Mouse (Mus musculus) midbrain, embryonic 12.5 days (tissue): ENCODE results near the gene a. TPM values are rescaled to one million over a fixed set of nuclear protein-coding genes. Genes with fewer than 3 reads are reported as not detected.
A peak's percentile ranks its signal among the peaks of the same experiment; 100 is the strongest.
"Not testable (repeated sequence)": the region's sequence is repeated elsewhere in the genome, so short reads cannot be mapped to it uniquely, and the experiment has no call there.

Experiments used
- ATAC-seq: fragments of 200-750 bp; cut with Nextera tagmentation; 2 replicates; pipeline ENCODE4 v1.8.0; 2017; ENCODE audit warnings: low read depth, moderate TSS enrichment, moderate library complexity; ENCODE audit not compliant: low FRiP score
- H3K27ac ChIP-seq: fragments of 300-500 bp; sonication (generic); replicated peaks from 2 replicates; pipeline ENCODE4 v1.5.1; 2016; ENCODE audit warnings: mild to moderate bottlenecking
- H3K27me3 ChIP-seq: fragments of 300-500 bp; sonication (generic); 2 replicates; pipeline ENCODE4 v1.6.1; 2016; ENCODE audit warnings: mild to moderate bottlenecking
- H3K36me3 ChIP-seq: fragments of 300-500 bp; sonication (generic); 2 replicates; pipeline ENCODE4 v1.6.1; 2016
- H3K4me1 ChIP-seq: fragments of 300-500 bp; sonication (generic); 2 replicates; pipeline ENCODE4 v1.6.1; 2016
- H3K4me2 ChIP-seq: fragments of 300-500 bp; sonication (generic); replicated peaks from 2 replicates; pipeline ENCODE4 v1.6.1; 2016; ENCODE audit warnings: mild to moderate bottlenecking, moderate library complexity
- H3K4me3 ChIP-seq: fragments of 300-500 bp; sonication (generic); 2 replicates; pipeline ENCODE4 v1.5.1; 2016; ENCODE audit warnings: mild to moderate bottlenecking
- H3K9ac ChIP-seq: fragments of 300-500 bp; sonication (generic); replicated peaks from 2 replicates; pipeline ENCODE4 v1.6.1; 2016; ENCODE audit warnings: mild to moderate bottlenecking, moderate library complexity
- H3K9me3 ChIP-seq: fragments of 300-500 bp; sonication (generic); 2 replicates; pipeline ENCODE4 v1.6.1; 2016; ENCODE audit warnings: mild to moderate bottlenecking
- WGBS: fragments of 180-500 bp; shearing (Covaris S2); methylation state at CpG from one replicate; pipeline ENCODE4 v1.1.7; 2016; 5-methylcytosine and 5-hydroxymethylcytosine counted together
- polyA plus RNA-seq: library from polyadenylated mRNA; unstranded; fragments of >200 nt; fragmentation: Nextera tagmentation; extraction: Ambion mirVana; gene quantifications from 2 replicates; pipeline ENCODE4 v1.2.1, GENCODE M21; 2016

Gene a
- polyA plus RNA-seq, 1 experiment from 2014 or later, result 2.2 TPM

DNA sequence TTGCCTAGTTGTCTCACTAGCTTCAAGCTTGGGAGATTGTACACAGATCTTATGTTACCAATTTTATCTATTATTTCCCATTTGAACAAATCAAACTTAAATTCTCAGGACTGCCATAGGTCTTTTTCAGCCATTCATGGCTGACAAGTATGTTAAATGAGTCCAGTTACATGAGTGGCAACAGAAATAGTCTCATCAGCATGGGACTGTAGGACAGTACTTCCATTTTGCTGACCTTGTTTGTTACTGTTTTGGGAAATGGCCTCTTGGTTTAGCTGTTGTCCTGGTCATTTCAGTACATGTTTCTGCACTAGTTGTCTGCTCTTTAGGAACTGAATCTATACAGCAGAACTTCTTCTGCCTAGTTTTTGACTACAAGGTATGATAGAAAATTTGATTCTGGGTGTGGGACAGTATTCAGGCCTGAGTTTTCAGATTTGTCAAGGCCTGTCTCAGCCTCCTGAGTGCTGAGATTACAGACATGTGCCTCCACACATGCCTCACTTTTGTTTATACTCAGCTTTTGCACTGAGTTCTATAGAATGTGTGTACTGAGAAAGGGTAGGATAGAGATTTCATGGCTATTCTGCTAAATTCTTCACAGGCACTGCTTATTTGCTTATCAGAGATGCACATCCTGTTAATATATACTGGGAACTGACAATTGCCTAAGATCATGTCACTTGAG lies 78.9 kb downstream of the a start:
- H3K27ac ChIP-seq, result no peak overlapping the region
- H3K4me2 ChIP-seq, result no peak overlapping the region
- peaks cover 88% of the 10 kb centered on the region for H3K36me3 ChIP-seq
- no peak for ATAC-seq
- H3K4me3 ChIP-seq, result no peak overlapping the region
- no peaks in the 10 kb centered on the region for H3K27me3 ChIP-seq
- H3K9ac ChIP-seq, result no peak overlapping the region
- no peaks in the 10 kb centered on the region for H3K4me1 ChIP-seq
- no peaks in the 10 kb centered on the region for H3K9me3 ChIP-seq

DNA sequence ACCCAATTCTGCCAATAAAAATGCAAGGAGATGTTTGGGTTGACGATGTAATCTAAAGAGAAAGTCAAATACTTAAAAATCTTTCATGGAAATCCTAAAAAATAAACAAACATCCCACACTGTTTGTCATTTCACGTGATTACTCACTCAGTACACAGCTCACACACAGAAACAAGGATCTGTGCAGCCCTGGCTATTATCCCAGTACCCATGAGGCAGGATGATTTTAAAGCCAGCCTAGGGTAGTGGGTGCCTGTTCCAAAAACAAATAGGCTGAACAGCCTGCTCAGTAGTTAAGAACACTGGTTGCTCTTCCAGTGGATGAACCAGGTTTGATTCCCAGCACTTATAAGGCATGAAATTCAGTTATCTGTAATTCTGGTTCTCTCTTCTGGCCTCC lies 85.4 kb downstream of the a start:
- no peaks in the 10 kb centered on the region for H3K4me1 ChIP-seq
- no peak for ATAC-seq
- H3K4me2 ChIP-seq, result no peak overlapping the region
- no peak overlapping the region for H3K4me3 ChIP-seq
- no peaks in the 10 kb centered on the region for H3K27me3 ChIP-seq
- H3K27ac ChIP-seq, result no peak overlapping the region
- no peaks in the 10 kb centered on the region for H3K9me3 ChIP-seq
- H3K36me3 ChIP-seq, result peaks cover 57% of the 10 kb centered on the region
- H3K9ac ChIP-seq, result no peak overlapping the region
- 89% methylated on average over 2 of the region's 2 CpGs for WGBS

DNA sequence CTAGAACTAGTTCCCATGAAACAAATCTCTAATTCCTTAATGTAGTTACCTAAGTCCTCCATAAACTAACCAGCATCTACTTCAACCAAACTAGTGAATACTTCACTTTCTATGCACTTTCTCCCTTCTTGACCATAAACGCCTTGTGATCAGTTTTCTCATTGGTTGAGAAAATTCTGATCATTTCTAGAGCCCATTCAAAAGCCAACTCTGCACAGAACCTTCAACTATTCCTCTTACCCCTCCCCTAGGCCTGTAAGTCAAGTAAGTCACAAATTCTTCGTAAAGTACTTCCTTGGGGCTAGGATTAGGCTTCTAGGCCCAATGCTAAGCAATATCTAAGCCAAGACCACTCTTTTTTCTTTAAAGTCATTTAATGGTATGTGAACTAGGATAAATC lies 100.4 kb downstream of the a start:
- no peak overlapping the region for H3K27ac ChIP-seq
- peaks cover 12% of the 10 kb centered on the region for H3K36me3 ChIP-seq
- peak overlapping the region; percentile 77 for H3K4me2 ChIP-seq
- H3K9me3 ChIP-seq, result no peaks in the 10 kb centered on the region
- ATAC-seq, result no peak
- peak overlapping the region; percentile 91 for H3K9ac ChIP-seq
- 0 out of 2 replicates have a peak, but pooled peaks cover 3% of the 10 kb centered on the region for H3K27me3 ChIP-seq
- 22% methylated on average over 2 of the region's 2 CpGs for WGBS
- H3K4me1 ChIP-seq, result peaks cover 15% of the 10 kb centered on the region
- H3K4me3 ChIP-seq, result peak overlapping the region; percentile 84

DNA sequence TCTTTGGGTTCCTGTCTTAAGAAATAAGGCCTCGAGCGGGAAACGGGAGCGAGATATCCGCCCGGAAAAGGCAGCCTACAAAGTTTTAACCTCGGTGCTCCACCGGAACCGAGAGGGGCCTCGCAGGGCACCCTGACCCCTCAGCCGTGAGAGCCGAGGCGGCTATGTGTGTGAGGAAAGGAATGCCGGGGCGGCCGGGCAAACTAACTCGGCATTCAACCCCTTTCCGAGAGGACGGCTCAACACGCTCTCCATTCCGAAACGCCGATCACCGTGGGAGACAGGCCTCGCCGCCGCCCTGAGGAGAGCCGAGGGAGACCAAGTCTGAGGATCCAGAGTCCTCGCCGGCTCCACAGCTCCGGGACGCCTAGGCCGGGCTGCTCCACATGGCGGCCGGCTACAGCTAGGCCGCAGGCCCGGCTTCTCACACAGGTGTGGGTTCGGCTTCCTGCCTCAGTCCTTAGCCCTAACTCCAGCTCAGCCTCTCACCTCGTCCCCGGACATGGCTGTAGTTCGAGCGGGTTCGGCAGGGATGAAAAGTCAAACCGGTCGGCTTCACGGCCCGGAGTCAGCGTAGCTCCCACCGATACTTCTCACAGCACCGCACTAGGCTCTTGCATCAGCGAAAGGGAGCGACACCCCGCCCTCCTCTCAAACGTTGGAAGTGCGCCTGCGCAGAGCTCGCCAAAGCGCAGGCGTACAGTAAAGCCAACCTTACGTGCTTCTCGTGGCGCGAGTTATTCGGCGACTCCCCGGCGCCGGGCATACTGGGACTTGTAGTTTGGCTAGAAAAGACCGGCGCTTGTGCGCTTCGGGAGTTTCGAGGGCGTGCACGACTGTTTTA lies 101.2 kb downstream of the a start, which contains the start of gene Eif2s2:
Gene Eif2s2, minus strand, starts transcription at position 735 of the 844 bp plus-strand sequence.
- Histone ChIP-seq H3K9ac (peak within 1 kb of the TSS; percentile 91), H3K4me1 (peaks cover 15% of the 10 kb centered on the region), H3K27me3 (0 out of 2 replicates have a peak, but pooled peaks cover 3% of the 10 kb centered on the region), H3K9me3 (no peaks in the 10 kb centered on the region), H3K4me3 (peak within 1 kb of the TSS; percentile 84), H3K4me2 (peak within 1 kb of the TSS; percentile 77), H3K36me3 (peaks cover 5% of the 10 kb centered on the region; the same call in 1 of the 2 replicates), H3K27ac (peak within 1 kb of the TSS; percentile 77)
- peak; percentile 99 for ATAC-seq
- under 1% methylated on average over 75 of the region's 75 CpGs for WGBS

DNA sequence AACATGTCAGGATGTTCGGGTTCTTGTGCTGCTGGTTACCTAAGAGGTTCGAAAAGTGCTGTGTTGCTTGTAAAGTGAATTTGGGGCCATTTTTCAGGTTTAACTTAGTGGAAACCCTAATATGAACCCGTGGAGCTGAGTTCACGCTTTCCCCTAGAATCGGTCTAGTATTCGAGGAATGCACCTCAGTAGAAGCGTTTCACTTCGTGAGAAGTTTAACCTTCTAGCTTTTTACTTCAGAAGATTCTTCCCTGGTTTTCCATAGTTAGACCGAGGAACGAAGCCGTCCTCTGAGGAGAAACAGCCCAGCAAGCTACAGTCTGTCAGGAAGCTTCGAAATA lies 101.8 kb downstream of the a start:
- Histone ChIP-seq H3K4me3 (peak overlapping the region; percentile 84), H3K27me3 (0 out of 2 replicates have a peak, but pooled peaks cover 3% of the 10 kb centered on the region), H3K4me2 (peak overlapping the region; percentile 77), H3K9ac (peak overlapping the region; percentile 41; the same call in 1 of the 2 replicates), H3K4me1 (peaks cover 15% of the 10 kb centered on the region), H3K27ac (no peak overlapping the region), H3K36me3 (peaks cover under 1% of the 10 kb centered on the region; the same call in 1 of the 2 replicates), H3K9me3 (no peaks in the 10 kb centered on the region)
- 11% methylated on average over 12 of the region's 12 CpGs for WGBS
- no peak for ATAC-seq

DNA sequence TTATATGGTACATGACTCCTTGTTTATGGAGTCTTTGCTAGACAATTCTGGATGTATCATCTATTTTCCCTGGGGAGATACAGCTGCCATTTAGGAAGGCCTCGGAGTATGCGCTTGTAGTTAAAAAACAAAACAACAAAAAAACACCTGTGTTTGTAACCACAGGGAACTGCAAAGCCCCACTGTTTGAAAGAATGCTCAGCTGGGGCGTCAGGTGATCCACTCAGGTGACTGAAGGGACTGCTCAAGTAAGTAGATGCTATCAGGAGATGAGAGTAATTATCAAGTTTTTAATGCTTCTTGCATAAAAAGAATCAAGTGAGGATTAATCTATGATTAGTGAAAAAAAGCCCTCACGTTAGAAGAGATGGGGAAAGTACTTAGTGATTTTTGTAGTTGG lies 102.3 kb downstream of the a start:
- 0 out of 2 replicates have a peak, but pooled peaks cover 3% of the 10 kb centered on the region for H3K27me3 ChIP-seq
- no peaks in the 10 kb centered on the region for H3K36me3 ChIP-seq
- peaks cover 15% of the 10 kb centered on the region for H3K4me1 ChIP-seq
- no peak overlapping the region for H3K9ac ChIP-seq
- peak overlapping the region; percentile 77; the same call in 1 of the 2 replicates for H3K4me2 ChIP-seq
- WGBS, result 65% methylated on average over 4 of the region's 4 CpGs
- no peaks in the 10 kb centered on the region for H3K9me3 ChIP-seq
- H3K27ac ChIP-seq, result no peak overlapping the region
- ATAC-seq, result no peak
- H3K4me3 ChIP-seq, result peak overlapping the region; percentile 84; the same call in 1 of the 2 replicates

DNA sequence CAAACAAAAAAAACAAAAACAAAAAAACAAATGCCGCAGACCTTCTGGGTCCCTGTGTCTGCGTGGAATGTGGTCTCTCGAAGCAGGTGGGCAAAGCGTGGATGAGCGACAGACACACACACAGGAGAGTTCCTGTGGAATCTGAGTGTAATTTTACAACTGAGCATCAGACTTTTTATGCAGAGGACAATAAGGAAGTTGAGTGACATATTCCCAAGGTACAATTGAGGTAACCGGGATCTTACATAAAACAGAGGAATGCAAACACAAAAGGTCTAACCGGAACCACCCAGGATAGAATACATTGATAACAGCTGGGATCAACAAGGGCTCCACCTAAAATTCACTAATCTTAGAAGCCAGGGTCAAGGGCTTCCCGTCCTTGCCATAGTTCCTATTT lies 107.8 kb downstream of the a start:
- not testable (repeated sequence) for H3K4me1 ChIP-seq
- WGBS, result 91% methylated on average over 8 of the region's 8 CpGs

DNA sequence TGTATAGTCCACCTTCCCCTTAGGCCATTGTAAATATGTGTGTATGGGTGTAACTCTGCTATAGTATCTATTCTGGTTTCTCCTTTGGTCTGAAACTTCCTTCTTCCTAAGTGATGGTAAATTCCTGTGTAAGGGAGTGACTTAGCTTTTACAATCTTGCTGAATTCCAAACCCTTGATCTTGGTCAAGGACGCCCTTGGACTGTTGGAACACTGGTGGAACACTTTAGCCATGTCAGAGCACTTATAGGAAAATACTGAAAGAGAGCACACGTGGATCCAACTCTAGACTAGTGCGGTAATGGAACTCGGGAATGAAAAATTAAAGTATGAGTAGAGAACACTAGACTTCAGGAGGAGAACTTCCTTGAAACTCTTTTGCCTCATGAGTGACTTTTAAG lies 108.2 kb downstream of the a start:
- not testable (repeated sequence) for H3K4me1 ChIP-seq, H3K9ac ChIP-seq
- WGBS, result 87% methylated on average over 4 of the region's 4 CpGs

More for the DNA sequence above, 107.8 kb downstream of the a start:
- H3K4me3 ChIP-seq, H3K9ac ChIP-seq, ATAC-seq, H3K27ac ChIP-seq, H3K9me3 ChIP-seq, H3K4me2 ChIP-seq, H3K27me3 ChIP-seq, H3K36me3 ChIP-seq: not testable (repeated sequence)

DNA sequence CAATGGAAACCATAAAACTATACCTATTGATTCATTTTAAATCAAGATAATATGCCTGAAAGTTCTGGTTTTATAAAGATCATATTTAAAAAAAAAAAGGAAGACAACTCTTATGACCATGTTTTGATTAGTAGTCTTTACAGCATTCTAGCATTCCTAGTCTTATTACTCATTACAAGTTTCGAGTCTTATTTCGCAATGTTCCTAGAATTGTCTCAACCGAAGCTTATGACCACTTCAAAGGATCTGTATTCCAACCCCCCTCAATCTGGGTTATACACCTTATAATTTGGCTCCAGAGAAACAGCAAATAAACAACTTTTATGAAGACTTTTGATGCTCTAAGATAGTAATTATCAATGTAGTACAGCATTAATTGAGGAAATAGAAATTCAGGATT lies 110.9 kb downstream of the a start:
- Histone ChIP-seq H3K4me1 (no peaks in the 10 kb centered on the region), H3K9me3 (no peaks in the 10 kb centered on the region), H3K4me2 (no peak overlapping the region), H3K27ac (no peak overlapping the region), H3K4me3 (no peak overlapping the region), H3K36me3 (no peaks in the 10 kb centered on the region), H3K27me3 (no peaks in the 10 kb centered on the region), H3K9ac (no peak overlapping the region)
- no peak for ATAC-seq
- 92% methylated on average over 3 of the region's 3 CpGs for WGBS

More for the DNA sequence above, 108.2 kb downstream of the a start:
- not testable (repeated sequence) for H3K9me3 ChIP-seq, H3K36me3 ChIP-seq, H3K27me3 ChIP-seq, H3K4me2 ChIP-seq, ATAC-seq, H3K4me3 ChIP-seq, H3K27ac ChIP-seq

DNA sequence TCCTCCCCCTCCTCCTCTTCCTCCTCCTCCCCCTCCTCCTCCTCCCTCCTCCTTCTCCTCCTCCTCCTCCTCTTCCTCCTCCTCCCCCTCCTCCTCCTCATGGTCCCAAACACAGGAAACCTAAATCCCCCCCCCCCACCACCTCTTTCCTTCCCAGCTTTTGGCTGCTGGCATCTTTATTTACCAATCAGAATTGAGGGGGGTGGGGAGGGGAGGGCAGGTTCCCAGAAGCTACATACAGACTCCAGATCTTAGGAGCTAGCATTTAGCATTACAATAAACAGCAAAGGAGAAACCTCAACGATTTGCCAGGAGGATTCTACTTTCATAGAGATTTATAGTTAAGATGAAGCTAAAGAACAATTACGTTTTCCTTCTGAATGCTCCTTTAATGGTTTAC lies 114.6 kb downstream of the a start:
- H3K9ac ChIP-seq, result no peak overlapping the region
- no peak overlapping the region for H3K4me2 ChIP-seq
- H3K4me3 ChIP-seq, result no peak overlapping the region
- H3K4me1 ChIP-seq, result no peaks in the 10 kb centered on the region
- no peak for ATAC-seq
- no peak overlapping the region for H3K27ac ChIP-seq
- H3K36me3 ChIP-seq, result no peaks in the 10 kb centered on the region
- no peaks in the 10 kb centered on the region for H3K27me3 ChIP-seq
- 63% methylated on average over 2 of the region's 2 CpGs for WGBS
- H3K9me3 ChIP-seq, result no peaks in the 10 kb centered on the region

DNA sequence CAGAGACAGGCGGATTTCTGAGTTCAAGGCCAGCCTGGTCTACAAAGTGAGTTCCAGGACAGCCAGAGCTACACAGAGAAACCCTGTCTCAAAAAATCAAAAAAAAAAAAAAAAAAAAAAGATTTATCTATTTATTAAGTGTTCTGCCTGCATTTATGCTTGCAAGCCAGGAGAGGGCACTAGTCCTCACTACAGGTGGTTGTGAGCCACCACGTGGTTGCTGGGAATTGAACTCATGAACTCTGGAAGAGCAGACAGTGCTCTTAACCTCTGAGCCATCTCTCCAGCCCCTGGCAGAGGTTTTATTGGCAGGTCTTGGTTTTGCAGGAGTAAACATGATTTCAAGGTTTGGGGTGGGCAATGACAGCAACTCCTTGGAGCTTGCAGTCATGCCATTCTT lies 117.0 kb downstream of the a start:
- H3K27me3 ChIP-seq, H3K4me1 ChIP-seq, H3K9me3 ChIP-seq, ATAC-seq, H3K9ac ChIP-seq, H3K4me3 ChIP-seq, H3K4me2 ChIP-seq, H3K27ac ChIP-seq, H3K36me3 ChIP-seq: not testable (repeated sequence)
- 38% methylated on average over 2 of the region's 2 CpGs for WGBS

DNA sequence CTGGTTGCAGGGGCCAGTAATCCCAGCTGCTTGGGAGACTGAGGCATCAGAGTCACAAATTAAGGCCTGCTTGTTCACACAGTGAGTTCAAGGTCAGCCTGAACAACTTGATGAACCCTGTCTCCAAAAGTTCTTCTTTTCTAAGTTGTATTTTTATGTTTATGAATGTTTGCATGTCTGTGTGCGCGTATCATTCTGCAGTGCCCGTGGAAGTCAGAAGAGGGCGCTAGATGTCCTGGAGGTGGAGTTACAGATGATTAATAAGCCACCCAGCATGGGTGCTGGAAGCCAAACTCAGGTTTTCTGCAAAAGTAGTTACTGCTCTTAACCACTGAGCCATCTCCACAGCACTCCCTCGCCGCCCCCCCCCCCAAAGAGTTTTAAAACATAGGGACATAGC lies 118.6 kb downstream of the a start:
- Histone ChIP-seq H3K4me3 (no peak overlapping the region), H3K4me2 (no peak overlapping the region), H3K4me1 (no peaks in the 10 kb centered on the region), H3K9me3 (no peaks in the 10 kb centered on the region), H3K36me3 (no peaks in the 10 kb centered on the region), H3K27me3 (no peaks in the 10 kb centered on the region), H3K9ac (no peak overlapping the region), H3K27ac (no peak overlapping the region)
- ATAC-seq, result no peak
- WGBS, result 79% methylated on average over 6 of the region's 6 CpGs
